Mouse (Mus musculus) limb, embryonic 12.5 days (tissue): ENCODE results near the gene Rab11fip5. TPM values are rescaled to one million over a fixed set of nuclear protein-coding genes. Genes with fewer than 3 reads are reported as not detected.

Source experiments
- ATAC-seq: fragments of 200-750 bp; cut with Nextera tagmentation; 2 replicates; pipeline ENCODE4 v1.8.0; 2017; ENCODE audit warnings: low read depth, moderate TSS enrichment; ENCODE audit not compliant: insufficient number of reproducible peaks, insufficient read depth, low FRiP score, low TSS enrichment
- H3K27ac ChIP-seq: fragments of 300-500 bp; sonication (generic); 2 replicates; pipeline ENCODE4 v1.5.1; 2016; ENCODE audit warnings: mild to moderate bottlenecking, moderate library complexity
- H3K27me3 ChIP-seq: fragments of 300-500 bp; sonication (generic); 2 replicates; pipeline ENCODE4 v1.6.1; 2016; ENCODE audit warnings: mild to moderate bottlenecking, moderate library complexity
- H3K36me3 ChIP-seq: fragments of 300-500 bp; sonication (generic); 2 replicates; pipeline ENCODE4 v1.6.1; 2016; ENCODE audit warnings: mild to moderate bottlenecking, moderate library complexity
- H3K4me1 ChIP-seq: fragments of 300-500 bp; sonication (generic); replicated peaks from 2 replicates; pipeline ENCODE4 v1.6.1; 2016
- H3K4me2 ChIP-seq: fragments of 300-500 bp; sonication (generic); 2 replicates; pipeline ENCODE4 v1.6.1; 2016; ENCODE audit warnings: mild to moderate bottlenecking, moderate library complexity
- H3K4me3 ChIP-seq: fragments of 300-500 bp; sonication (generic); replicated peaks from 2 replicates; pipeline ENCODE4 v1.5.1; 2016; ENCODE audit warnings: mild to moderate bottlenecking
- H3K9ac ChIP-seq: fragments of 300-500 bp; sonication (generic); replicated peaks from 2 replicates; pipeline ENCODE4 v1.6.1; 2016; ENCODE audit warnings: mild to moderate bottlenecking, moderate library complexity
- H3K9me3 ChIP-seq: fragments of 300-500 bp; sonication (generic); 2 replicates; pipeline ENCODE4 v1.6.1; 2016; ENCODE audit warnings: mild to moderate bottlenecking, moderate library complexity
- whole genome bisulfite sequencing: fragments of 180-500 bp; shearing (Covaris S2); methylation state at CpG from one replicate; pipeline ENCODE4 v1.1.7; 2016; 5-methylcytosine and 5-hydroxymethylcytosine counted together
- polyA plus RNA-seq: library from polyadenylated mRNA; unstranded; fragments of >200 nt; fragmentation: Nextera tagmentation; extraction: Ambion mirVana; gene quantifications from 2 replicates; pipeline ENCODE4 v1.2.1, GENCODE M21; 2016

The Rab11fip5 gene
- polyA plus RNA-seq, 1 experiment from 2014 or later: 9.8 TPM

DNA sequence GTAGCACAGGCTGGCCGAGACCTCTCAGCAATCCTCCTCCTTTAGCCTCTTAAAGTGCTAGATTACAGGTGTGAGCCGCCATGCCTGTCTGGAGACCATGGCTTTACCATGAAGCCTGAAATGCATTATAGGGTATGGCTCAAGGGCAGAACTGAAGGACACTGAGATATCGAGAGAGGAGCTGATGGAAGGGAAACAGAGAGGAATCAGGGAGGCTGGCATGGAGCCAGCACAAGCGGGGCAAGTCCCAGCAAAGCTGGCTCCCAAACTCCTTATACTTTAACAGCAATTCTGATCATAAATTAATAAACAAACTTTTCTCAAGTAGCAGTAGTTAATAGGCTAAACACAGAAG lies 10.6 kb downstream of the Rab11fip5 start:
- Histone ChIP-seq H3K4me2 (no peak overlapping the region), H3K36me3 (no peaks in the 10 kb centered on the region), H3K4me3 (no peak overlapping the region), H3K9me3 (no peaks in the 10 kb centered on the region), H3K4me1 (peaks cover 23% of the 10 kb centered on the region), H3K9ac (no peak overlapping the region), H3K27ac (no peak overlapping the region), H3K27me3 (no peaks in the 10 kb centered on the region)
- 93% methylated on average over 4 of the region's 4 CpGs for WGBS
- no peak for ATAC-seq

- Histone ChIP-seq H3K4me3 (no peak overlapping the region), H3K36me3 (no peaks in the 10 kb centered on the region), H3K27ac (no peak overlapping the region), H3K9ac (no peak overlapping the region), H3K27me3 (no peaks in the 10 kb centered on the region), H3K4me2 (no peak overlapping the region), H3K9me3 (no peaks in the 10 kb centered on the region), H3K4me1 (peaks cover 18% of the 10 kb centered on the region)
- WGBS: 93% methylated on average over 5 of the region's 5 CpGs
- no peak for ATAC-seq
Measured at GRCm38 (mm10) chr6:85363231-85363905, 11.1 kb downstream of the Rab11fip5 start.

- Histone ChIP-seq H3K9me3 (no peaks in the 10 kb centered on the region), H3K36me3 (no peaks in the 10 kb centered on the region), H3K4me2 (no peak overlapping the region), H3K4me1 (peaks cover 17% of the 10 kb centered on the region), H3K9ac (no peak overlapping the region), H3K27me3 (no peaks in the 10 kb centered on the region), H3K4me3 (no peak overlapping the region), H3K27ac (no peak overlapping the region)
- no peak for ATAC-seq
- 84% methylated on average over 5 of the region's 5 CpGs for WGBS
Measured at GRCm38 (mm10) chr6:85362610-85363009, 11.8 kb downstream of the Rab11fip5 start.

DNA sequence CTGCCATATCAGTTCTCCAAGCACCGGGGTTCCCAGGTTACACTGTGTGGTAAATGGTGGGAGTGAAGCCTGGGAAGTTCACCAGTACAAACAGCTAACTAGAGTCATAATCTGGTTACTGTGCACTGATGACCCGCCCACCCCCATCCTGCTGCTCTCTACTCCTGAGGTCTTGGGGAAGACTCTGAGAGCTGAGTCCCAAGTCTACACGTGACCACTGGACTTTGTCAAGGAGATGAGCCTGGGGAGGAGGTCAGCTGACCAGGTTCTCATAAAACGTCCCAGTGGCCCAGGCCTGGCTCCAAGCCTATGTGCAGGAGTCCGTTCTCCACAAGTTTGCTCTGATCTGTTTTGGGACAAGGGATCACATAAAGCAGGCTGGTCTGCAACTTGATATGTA lies 14.1 kb downstream of the Rab11fip5 start:
- H3K4me3 ChIP-seq: no peak overlapping the region
- H3K36me3 ChIP-seq: no peaks in the 10 kb centered on the region
- no peaks in the 10 kb centered on the region for H3K27me3 ChIP-seq
- no peak for ATAC-seq
- H3K9ac ChIP-seq: no peak overlapping the region
- H3K9me3 ChIP-seq: no peaks in the 10 kb centered on the region
- 79% methylated on average over 5 of the region's 5 CpGs for WGBS
- no peak overlapping the region for H3K27ac ChIP-seq
- no peaks in the 10 kb centered on the region for H3K4me1 ChIP-seq
- H3K4me2 ChIP-seq: no peak overlapping the region

DNA sequence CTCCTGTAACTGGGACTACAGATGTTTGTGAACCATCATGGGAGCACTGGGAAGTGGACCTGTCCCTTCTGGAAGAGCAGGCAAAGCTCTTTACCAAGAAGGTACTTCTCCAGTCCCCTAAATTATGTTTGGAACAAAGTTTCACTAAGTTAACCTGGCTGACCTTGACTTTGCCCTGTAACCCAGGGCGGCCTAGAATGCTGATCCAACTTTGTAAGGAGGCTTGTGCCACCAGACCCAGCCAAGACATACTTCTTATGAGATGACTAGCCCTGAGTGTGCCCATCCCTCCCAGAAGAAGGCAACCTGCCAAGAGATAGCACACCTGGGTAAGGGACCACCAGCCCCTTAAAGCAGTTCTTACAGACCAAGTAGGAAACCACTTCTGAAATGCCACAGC lies 15.6 kb downstream of the Rab11fip5 start:
- WGBS: 90% methylated on average over 1 of the region's 1 CpGs
- H3K27ac ChIP-seq: no peak overlapping the region
- H3K36me3 ChIP-seq: no peaks in the 10 kb centered on the region
- H3K4me2 ChIP-seq: no peak overlapping the region
- H3K4me1 ChIP-seq: no peaks in the 10 kb centered on the region
- no peak overlapping the region for H3K4me3 ChIP-seq
- no peaks in the 10 kb centered on the region for H3K27me3 ChIP-seq
- H3K9ac ChIP-seq: no peak overlapping the region
- no peaks in the 10 kb centered on the region for H3K9me3 ChIP-seq
- no peak for ATAC-seq

DNA sequence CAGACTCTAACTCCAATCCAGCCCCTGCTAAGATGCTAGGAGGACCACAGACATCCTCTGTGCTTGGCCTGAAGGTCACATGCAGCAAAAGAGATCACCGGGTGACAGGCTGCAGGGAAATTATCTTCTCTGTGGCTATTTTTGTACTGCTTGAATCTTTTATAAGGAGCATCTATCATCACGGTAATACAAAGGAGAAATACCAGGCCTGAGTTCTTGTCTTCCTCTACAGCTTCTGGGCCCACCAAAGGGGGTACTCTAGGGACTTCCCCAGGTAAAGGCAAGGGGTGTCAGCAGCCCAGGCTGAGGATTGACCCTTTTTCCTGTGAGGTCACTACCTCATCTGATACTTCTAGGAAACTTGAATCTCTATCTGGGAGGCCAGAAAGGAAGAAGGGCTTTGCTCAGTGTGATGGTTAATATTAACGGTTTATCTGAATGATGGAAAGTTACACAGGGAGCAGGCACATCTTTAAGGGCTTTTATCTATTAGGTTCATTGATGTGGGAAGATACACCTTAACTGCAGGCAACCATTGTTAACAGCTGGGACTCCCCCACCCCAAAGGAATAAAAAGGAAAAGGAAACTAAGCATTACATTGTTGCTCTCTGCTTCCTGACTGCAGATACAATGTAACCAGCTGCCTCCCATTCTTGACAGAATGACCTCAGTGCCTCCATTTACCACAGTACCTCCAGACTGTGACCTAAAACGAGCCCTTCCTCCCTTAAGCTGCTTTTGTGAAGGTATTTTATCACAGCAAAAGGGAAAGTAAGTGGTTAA lies 17.6 kb downstream of the Rab11fip5 start:
- no peaks in the 10 kb centered on the region for H3K36me3 ChIP-seq
- no peaks in the 10 kb centered on the region for H3K9me3 ChIP-seq

DNA sequence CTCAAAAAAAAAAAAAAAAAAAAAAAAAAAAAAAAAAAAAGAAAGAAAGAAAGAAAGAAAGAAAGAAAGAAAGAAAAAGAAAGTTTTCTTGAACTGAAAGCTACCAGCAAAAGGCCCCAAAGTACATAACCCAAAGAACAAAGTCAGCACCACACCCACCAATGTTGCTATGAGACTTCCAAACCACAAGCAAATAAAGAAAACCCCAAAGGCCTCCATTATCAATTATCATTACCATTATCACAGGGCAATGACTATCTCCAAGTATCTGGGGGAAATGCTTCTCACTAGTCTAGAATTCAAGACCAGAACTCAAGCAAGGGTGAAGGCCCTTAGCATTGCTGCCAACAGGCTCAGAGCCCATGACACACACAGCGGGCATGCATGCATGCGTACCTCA lies 18.7 kb downstream of the Rab11fip5 start:
- Histone ChIP-seq H3K9ac (no peak overlapping the region), H3K4me1 (no peaks in the 10 kb centered on the region), H3K9me3 (no peaks in the 10 kb centered on the region), H3K27me3 (no peaks in the 10 kb centered on the region), H3K4me3 (no peak overlapping the region), H3K4me2 (no peak overlapping the region), H3K27ac (no peak overlapping the region), H3K36me3 (no peaks in the 10 kb centered on the region)
- ATAC-seq: no peak
- WGBS: 95% methylated on average over 2 of the region's 2 CpGs

More for the DNA sequence above, 17.6 kb downstream of the Rab11fip5 start:
- Histone ChIP-seq H3K4me3 (no peak overlapping the region), H3K4me1 (no peaks in the 10 kb centered on the region), H3K9ac (no peak overlapping the region), H3K4me2 (no peak overlapping the region), H3K27me3 (no peaks in the 10 kb centered on the region), H3K27ac (no peak overlapping the region)
- 68% methylated on average over 4 of the region's 4 CpGs for WGBS
- ATAC-seq: no peak

DNA sequence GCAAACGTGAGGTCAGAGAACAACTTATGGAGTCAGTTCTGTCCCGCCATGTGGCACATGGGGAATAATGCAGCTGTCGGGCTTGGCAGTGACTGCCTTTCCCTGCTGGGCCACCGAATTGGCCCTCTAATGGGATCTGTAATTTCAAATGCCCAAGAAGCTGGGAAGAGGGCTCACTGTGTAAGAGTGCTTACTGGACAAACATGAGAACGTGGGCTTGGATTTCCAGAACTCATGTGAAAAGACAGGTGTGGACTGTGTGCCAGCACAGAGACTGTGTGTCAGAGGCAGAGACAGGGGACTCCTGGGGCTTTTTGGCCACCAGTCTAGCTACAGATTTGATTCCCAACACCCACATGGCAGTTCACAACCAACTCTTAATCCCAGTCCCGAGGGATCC lies 19.7 kb downstream of the Rab11fip5 start:
- Histone ChIP-seq H3K27me3 (no peaks in the 10 kb centered on the region), H3K4me1 (no peaks in the 10 kb centered on the region), H3K9me3 (no peaks in the 10 kb centered on the region), H3K9ac (no peak overlapping the region), H3K4me3 (no peak overlapping the region), H3K4me2 (no peak overlapping the region), H3K36me3 (no peaks in the 10 kb centered on the region), H3K27ac (no peak overlapping the region)
- ATAC-seq: no peak
- WGBS: 73% methylated on average over 6 of the region's 6 CpGs

DNA sequence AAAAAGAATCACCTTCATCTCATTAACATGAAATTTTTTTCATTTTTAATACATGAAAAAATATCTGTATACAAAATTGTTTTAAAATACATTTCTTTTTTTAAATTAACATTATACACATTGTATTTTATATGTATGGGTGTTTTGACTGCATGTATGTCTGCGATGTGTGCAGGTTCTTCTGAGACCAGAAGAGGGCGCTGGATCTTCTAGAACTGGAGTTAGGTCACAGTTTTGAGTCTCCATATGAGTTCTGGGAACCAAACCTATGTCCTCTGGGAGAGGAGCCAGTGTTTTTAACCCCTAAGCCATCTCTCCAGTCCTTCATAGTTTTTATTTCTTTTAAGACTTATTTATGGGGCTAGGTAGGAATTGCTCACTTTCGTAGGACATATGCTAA lies 20.7 kb downstream of the Rab11fip5 start:
- Histone ChIP-seq H3K9ac (no peak overlapping the region), H3K27ac (no peak overlapping the region), H3K4me2 (no peak overlapping the region), H3K36me3 (0 out of 2 replicates have a peak, but pooled peaks cover under 1% of the 10 kb centered on the region), H3K4me1 (no peaks in the 10 kb centered on the region), H3K27me3 (no peaks in the 10 kb centered on the region), H3K4me3 (no peak overlapping the region), H3K9me3 (no peaks in the 10 kb centered on the region)
- ATAC-seq: no peak
- WGBS: 64% methylated on average over 3 of the region's 3 CpGs

DNA sequence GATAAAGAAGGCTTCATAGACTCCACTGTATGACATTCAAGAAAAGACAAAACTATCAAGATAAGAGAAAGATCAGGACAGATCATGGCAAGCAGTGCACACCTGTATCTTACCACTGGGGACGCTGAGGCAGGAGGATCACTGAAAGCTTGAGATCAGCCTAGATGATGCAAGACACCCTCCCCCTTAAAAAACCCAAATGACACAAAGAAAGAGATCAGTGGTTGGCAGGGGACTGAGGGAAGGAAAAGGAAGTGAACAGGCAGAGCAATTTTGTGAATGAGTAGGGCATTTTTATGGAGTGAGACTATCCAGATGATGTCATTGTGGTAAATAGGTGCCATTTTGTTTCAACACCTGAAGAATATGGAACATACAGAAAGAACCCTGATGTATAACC lies 24.3 kb downstream of the Rab11fip5 start:
- Histone ChIP-seq H3K4me3 (no peak overlapping the region), H3K9ac (no peak overlapping the region), H3K36me3 (peaks cover 17% of the 10 kb centered on the region), H3K4me2 (no peak overlapping the region), H3K4me1 (no peaks in the 10 kb centered on the region), H3K27me3 (peaks cover 13% of the 10 kb centered on the region; the same call in 1 of the 2 replicates), H3K27ac (no peak overlapping the region), H3K9me3 (no peaks in the 10 kb centered on the region)
- WGBS: 92% methylated on average over 1 of the region's 1 CpGs
- no peak for ATAC-seq

DNA sequence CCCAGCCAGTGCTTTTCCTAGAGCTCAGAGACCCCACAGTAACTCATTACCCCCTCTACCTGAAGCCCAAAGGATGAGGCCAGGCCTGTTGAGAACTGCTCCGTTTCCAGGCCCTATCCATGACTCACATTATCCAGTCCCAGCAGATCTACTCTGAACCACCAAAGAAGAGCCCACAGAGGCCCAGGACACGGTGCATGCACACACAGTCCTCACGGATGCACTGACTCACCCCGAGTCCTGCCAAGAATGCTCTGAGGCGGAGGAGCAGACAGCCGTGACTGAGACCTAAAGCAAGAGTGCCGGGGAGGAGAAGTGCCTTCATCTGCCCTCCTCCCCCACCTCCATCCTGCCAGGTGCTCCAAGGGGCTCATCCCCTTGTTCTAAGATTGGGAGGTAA lies 25.2 kb downstream of the Rab11fip5 start:
- Histone ChIP-seq H3K4me1 (no peaks in the 10 kb centered on the region), H3K4me2 (no peak overlapping the region), H3K36me3 (peaks cover 17% of the 10 kb centered on the region), H3K27me3 (peaks cover 15% of the 10 kb centered on the region; the same call in 1 of the 2 replicates), H3K4me3 (no peak overlapping the region), H3K27ac (no peak overlapping the region), H3K9ac (no peak overlapping the region), H3K9me3 (no peaks in the 10 kb centered on the region)
- ATAC-seq: no peak
- WGBS: 81% methylated on average over 7 of the region's 7 CpGs
